Mouse (Mus musculus): ENCODE data around the gene Lgr6. TPM values are rescaled to one million over a fixed set of nuclear protein-coding genes. Genes with fewer than 3 reads are reported as not detected.

Gene Lgr6
- 0.49 and 0.64 TPM in 2 replicates for polyA plus RNA-seq (2016; fragmentation: Nextera tagmentation; extraction: Ambion mirVana)

DNA sequence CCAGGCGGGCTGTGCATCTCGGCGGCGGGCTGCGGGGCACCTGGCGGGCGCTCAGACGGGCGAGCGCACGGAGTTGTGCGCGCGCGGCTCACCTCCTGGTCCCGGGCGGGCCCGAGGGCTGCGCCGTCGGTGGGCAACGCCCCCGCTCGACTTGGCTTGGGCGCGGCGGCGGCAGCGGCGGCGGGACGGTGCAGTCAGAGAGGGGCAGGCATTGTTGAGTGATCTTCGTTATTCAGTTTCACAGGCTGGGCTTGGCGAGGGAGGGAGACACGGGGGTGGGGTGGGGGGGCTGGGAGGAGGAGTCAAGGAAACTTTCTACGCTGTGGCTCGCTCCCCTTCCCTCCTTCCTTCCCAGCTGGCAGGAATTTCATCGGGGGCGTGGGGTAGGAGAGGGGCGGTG lies at the start of gene Lgr6:
TSS of gene Lgr6 (minus strand) at position 153 of the 400 bp plus-strand sequence.
- Histone ChIP-seq H3K27ac (peak within 1 kb of the TSS; percentile 47; the same call in 1 of the 2 replicates), H3K4me3 (peak within 1 kb of the TSS; percentile 59), H3K9me3 (no peaks in the 10 kb centered on the region), H3K4me1 (peaks cover 17% of the 10 kb centered on the region), H3K36me3 (no peaks in the 10 kb centered on the region), H3K27me3 (ENCODE audit: insufficient read depth, poor library complexity, severe bottlenecking) (peaks cover 96% of the 10 kb centered on the region)
- 1% methylated on average over 38 of the region's 40 CpGs for WGBS
- no peak for DNase-seq (ENCODE audit: low spot score)

- peaks cover 23% of the 10 kb centered on the region for H3K36me3 ChIP-seq
- H3K4me3 ChIP-seq = peak overlapping the region; percentile 48
- no peaks in the 10 kb centered on the region for H3K9me3 ChIP-seq
- peaks cover 30% of the 10 kb centered on the region for H3K27me3 ChIP-seq (ENCODE audit: insufficient read depth, poor library complexity, severe bottlenecking)
- H3K4me1 ChIP-seq = peaks cover 33% of the 10 kb centered on the region
- peak overlapping the region; percentile 84 for H3K27ac ChIP-seq
- peak; percentile 89 for DNase-seq (ENCODE audit: low spot score)
- WGBS = 2% methylated on average over 14 of the region's 14 CpGs
Measured at GRCm38 (mm10) chr1:135154411-135154959, 49.4 kb upstream of the Lgr6 start.

- Histone ChIP-seq H3K4me3 (peak overlapping the region; percentile 48), H3K27ac (peak overlapping the region; percentile 84), H3K27me3 (ENCODE audit: insufficient read depth, poor library complexity, severe bottlenecking) (peaks cover 26% of the 10 kb centered on the region), H3K4me1 (peaks cover 29% of the 10 kb centered on the region), H3K36me3 (peaks cover 23% of the 10 kb centered on the region), H3K9me3 (no peaks in the 10 kb centered on the region)
- DNase-seq (ENCODE audit: low spot score) = no peak
- 13% methylated on average over 13 of the region's 13 CpGs for WGBS
Measured at GRCm38 (mm10) chr1:135154011-135154410, 48.9 kb upstream of the Lgr6 start.

- 81% methylated on average over 5 of the region's 5 CpGs for WGBS
- no peak overlapping the region for H3K27ac ChIP-seq
Measured at GRCm38 (mm10) chr1:135148996-135149395, 43.9 kb upstream of the Lgr6 start.

GRCm38 (mm10) chr1:135148476-135148875 lies 43.4 kb upstream of the Lgr6 start:
- WGBS = 77% methylated on average over 4 of the region's 4 CpGs
- peak overlapping the region; percentile 96 for H3K4me3 ChIP-seq
- H3K9me3 ChIP-seq = no peaks in the 10 kb centered on the region
- H3K27ac ChIP-seq = no peak overlapping the region
- peaks cover 10% of the 10 kb centered on the region; the same call in 1 of the 2 replicates for H3K36me3 ChIP-seq
- H3K27me3 ChIP-seq (ENCODE audit: insufficient read depth, poor library complexity, severe bottlenecking) = peaks cover 48% of the 10 kb centered on the region
- H3K4me1 ChIP-seq = peaks cover 23% of the 10 kb centered on the region
- DNase-seq (ENCODE audit: low spot score) = no peak

More at GRCm38 (mm10) chr1:135148996-135149395, 43.9 kb upstream of the Lgr6 start:
- peaks cover 45% of the 10 kb centered on the region for H3K27me3 ChIP-seq (ENCODE audit: insufficient read depth, poor library complexity, severe bottlenecking)
- H3K4me1 ChIP-seq = peaks cover 26% of the 10 kb centered on the region
- peaks cover 10% of the 10 kb centered on the region; the same call in 1 of the 2 replicates for H3K36me3 ChIP-seq
- no peak overlapping the region for H3K4me3 ChIP-seq
- no peak for DNase-seq (ENCODE audit: low spot score)
- H3K9me3 ChIP-seq = no peaks in the 10 kb centered on the region

- peaks cover 10% of the 10 kb centered on the region; the same call in 1 of the 2 replicates for H3K36me3 ChIP-seq
- WGBS = 3% methylated on average over 7 of the region's 7 CpGs
- peaks cover 55% of the 10 kb centered on the region for H3K27me3 ChIP-seq (ENCODE audit: insufficient read depth, poor library complexity, severe bottlenecking)
- H3K9me3 ChIP-seq = no peaks in the 10 kb centered on the region
- peak overlapping the region; percentile 93 for H3K27ac ChIP-seq
- DNase-seq (ENCODE audit: low spot score) = no peak
- H3K4me3 ChIP-seq = peak overlapping the region; percentile 96
- peaks cover 23% of the 10 kb centered on the region for H3K4me1 ChIP-seq
Measured at GRCm38 (mm10) chr1:135147702-135148058, 42.6 kb upstream of the Lgr6 start.

- peaks cover 51% of the 10 kb centered on the region for H3K27me3 ChIP-seq (ENCODE audit: insufficient read depth, poor library complexity, severe bottlenecking)
- DNase-seq (ENCODE audit: low spot score) = peak; percentile 88
Measured at GRCm38 (mm10) chr1:135146946-135147701, 42.0 kb upstream of the Lgr6 start.

GRCm38 (mm10) chr1:135146077-135146945 lies 41.2 kb upstream of the Lgr6 start, which contains the start of gene Arl8a:
Arl8a (plus strand) TSS chr1:135146824.
- H3K4me1 ChIP-seq = peaks cover 23% of the 10 kb centered on the region
- 4% methylated on average over 75 of the region's 78 CpGs for WGBS
- peaks cover 50% of the 10 kb centered on the region for H3K27me3 ChIP-seq (ENCODE audit: insufficient read depth, poor library complexity, severe bottlenecking)

More at GRCm38 (mm10) chr1:135146946-135147701, 42.0 kb upstream of the Lgr6 start:
- peaks cover 6% of the 10 kb centered on the region; the same call in 1 of the 2 replicates for H3K36me3 ChIP-seq
- H3K4me1 ChIP-seq = peaks cover 23% of the 10 kb centered on the region
- H3K9me3 ChIP-seq = no peaks in the 10 kb centered on the region
- under 1% methylated on average over 69 of the region's 69 CpGs for WGBS
- H3K4me3 ChIP-seq = peak overlapping the region; percentile 96
- H3K27ac ChIP-seq = peak overlapping the region; percentile 93

DNA sequence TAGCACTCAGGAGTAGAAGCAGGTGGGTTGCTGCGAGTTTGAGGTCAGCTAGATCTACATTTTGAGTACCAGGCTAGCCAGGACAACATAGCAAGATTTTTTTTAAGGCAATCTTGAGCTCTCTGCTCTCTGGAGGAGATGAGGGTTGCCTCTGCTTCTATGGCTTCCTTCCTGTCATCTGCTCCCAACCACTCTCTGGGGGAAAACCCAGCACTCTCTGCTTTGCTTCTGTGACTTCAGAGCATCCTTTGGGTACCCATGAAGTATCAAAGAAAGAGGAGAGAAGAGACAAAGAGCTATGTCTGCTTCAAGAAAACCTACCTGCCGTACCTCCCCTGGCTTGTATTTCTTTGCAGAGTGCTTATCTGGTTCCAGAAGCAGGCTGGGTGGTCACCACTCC lies 38.9 kb upstream of the Lgr6 start:
- Histone ChIP-seq H3K36me3 (no peaks in the 10 kb centered on the region), H3K9me3 (no peaks in the 10 kb centered on the region), H3K27ac (no peak overlapping the region), H3K4me1 (peaks cover 23% of the 10 kb centered on the region), H3K4me3 (no peak overlapping the region), H3K27me3 (ENCODE audit: insufficient read depth, poor library complexity, severe bottlenecking) (peaks cover 51% of the 10 kb centered on the region)
- DNase-seq (ENCODE audit: low spot score) = no peak
- 85% methylated on average over 2 of the region's 2 CpGs for WGBS

More at GRCm38 (mm10) chr1:135146077-135146945, 41.2 kb upstream of the Lgr6 start, which contains the start of gene Arl8a:
- H3K36me3 ChIP-seq = peaks cover 1% of the 10 kb centered on the region; the same call in 1 of the 2 replicates
- H3K9me3 ChIP-seq = no peaks in the 10 kb centered on the region
- H3K4me3 ChIP-seq = peak within 1 kb of the TSS; percentile 96
- no peak for DNase-seq (ENCODE audit: low spot score)
- H3K27ac ChIP-seq = peak within 1 kb of the TSS; percentile 93

GRCm38 (mm10) chr1:135142452-135142851 lies 37.4 kb upstream of the Lgr6 start:
- Histone ChIP-seq H3K27me3 (ENCODE audit: insufficient read depth, poor library complexity, severe bottlenecking) (peaks cover 49% of the 10 kb centered on the region), H3K27ac (no peak overlapping the region), H3K4me1 (peaks cover 10% of the 10 kb centered on the region), H3K9me3 (no peaks in the 10 kb centered on the region), H3K36me3 (no peaks in the 10 kb centered on the region), H3K4me3 (no peak overlapping the region)
- no peak for DNase-seq (ENCODE audit: low spot score)
- 63% methylated on average over 2 of the region's 2 CpGs for WGBS

- Histone ChIP-seq H3K4me1 (no peaks in the 10 kb centered on the region; the same call in 1 of the 2 replicates), H3K27me3 (ENCODE audit: insufficient read depth, poor library complexity, severe bottlenecking) (peaks cover 46% of the 10 kb centered on the region), H3K9me3 (no peaks in the 10 kb centered on the region), H3K36me3 (no peaks in the 10 kb centered on the region), H3K27ac (no peak overlapping the region), H3K4me3 (no peak overlapping the region)
- 61% methylated on average over 2 of the region's 2 CpGs for WGBS
- DNase-seq (ENCODE audit: low spot score) = no peak
Measured at GRCm38 (mm10) chr1:135139906-135140305, 34.8 kb upstream of the Lgr6 start.

- no peak overlapping the region for H3K27ac ChIP-seq
- H3K4me3 ChIP-seq = no peak overlapping the region
- no peaks in the 10 kb centered on the region for H3K9me3 ChIP-seq
- peaks cover 46% of the 10 kb centered on the region for H3K27me3 ChIP-seq (ENCODE audit: insufficient read depth, poor library complexity, severe bottlenecking)
- DNase-seq (ENCODE audit: low spot score) = no peak
- no peaks in the 10 kb centered on the region for H3K36me3 ChIP-seq
- H3K4me1 ChIP-seq = peaks cover 22% of the 10 kb centered on the region
- WGBS = 19% methylated on average over 1 of the region's 1 CpGs
Measured at GRCm38 (mm10) chr1:135136500-135136899, 31.4 kb upstream of the Lgr6 start.
